Mouse (Mus musculus): ENCODE measurements around the gene Agl. TPM values are rescaled to one million over a fixed set of nuclear protein-coding genes. Genes with fewer than 3 reads are reported as not detected.
A peak's percentile ranks its signal among the peaks of the same experiment; 100 is the strongest.
"Not testable (repeated sequence)": the region's sequence is repeated elsewhere in the genome, so short reads cannot be mapped to it uniquely, and the experiment has no call there.

Agl gene
- polyA plus RNA-seq, 1 experiment from 2014 or later = 13.4 TPM

DNA sequence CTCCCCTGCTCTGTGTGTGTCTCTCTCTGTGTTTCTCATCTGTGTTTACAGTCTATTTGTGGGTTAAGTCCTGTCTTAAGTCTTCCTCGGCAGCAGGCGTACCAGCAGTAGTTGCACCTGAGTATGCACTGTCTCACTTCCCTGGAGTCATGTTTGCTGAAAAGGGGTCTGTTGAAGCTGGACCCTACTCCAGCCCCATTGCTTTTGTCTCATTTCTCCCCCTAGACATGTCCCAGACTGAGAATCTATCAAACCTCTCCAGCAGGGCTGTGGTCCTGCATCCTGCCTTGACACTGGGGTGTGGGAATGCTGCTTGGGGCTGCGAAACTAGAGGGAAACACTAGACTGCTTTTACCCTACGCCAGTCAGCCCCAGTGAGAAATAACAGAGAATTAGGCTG lies 25.5 kb upstream of the Agl start:
- Histone ChIP-seq H3K79me2 (ENCODE audit: inconsistent target) (no peaks in the 10 kb centered on the region), H3K36me3 (ENCODE audit: inconsistent target) (no peaks in the 10 kb centered on the region), H3K27ac (no peak overlapping the region), H3K4me3 (ENCODE audit: inconsistent target) (no peak overlapping the region)
- 95% methylated on average over 4 of the region's 4 CpGs for WGBS (ENCODE audit: missing documents)

DNA sequence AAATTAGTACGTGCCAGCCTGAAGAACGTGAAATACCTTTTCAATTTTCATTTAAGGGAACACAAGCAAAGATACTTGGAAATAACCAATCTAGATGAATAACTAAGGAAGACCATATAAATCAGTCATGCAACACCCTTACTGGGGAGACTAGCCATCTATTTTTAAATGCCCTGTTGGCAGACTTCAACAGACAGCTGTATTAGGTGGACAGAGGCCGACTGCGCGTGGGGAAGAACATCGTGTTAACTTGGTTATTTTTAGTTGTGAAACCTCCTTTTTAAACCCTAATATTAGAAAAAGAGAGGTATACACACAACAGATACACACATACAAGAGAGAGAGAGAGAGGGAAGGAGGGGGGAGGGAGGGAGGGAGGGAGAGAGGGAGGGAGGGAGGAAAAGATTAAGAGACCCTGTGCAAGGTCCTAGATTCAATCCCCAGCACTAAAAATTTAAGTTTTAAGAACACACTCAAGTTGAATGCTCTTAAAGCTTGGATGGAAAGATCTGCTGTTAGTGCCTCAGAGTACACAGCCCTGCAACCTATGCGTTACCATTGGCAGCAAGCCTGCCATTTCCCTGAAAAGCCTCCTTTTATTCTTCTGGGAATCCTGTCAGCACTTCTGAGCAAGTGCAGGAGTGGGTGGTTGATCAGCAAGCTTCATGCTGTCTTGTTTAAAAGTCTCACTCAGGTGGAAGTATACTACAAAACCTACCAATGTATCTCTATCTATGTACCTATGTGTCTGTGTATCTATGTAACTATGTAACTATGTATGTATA lies 24.8 kb upstream of the Agl start:
- 86% methylated on average over 7 of the region's 7 CpGs for whole genome bisulfite sequencing (ENCODE audit: missing documents)
- Histone ChIP-seq H3K79me2 (ENCODE audit: inconsistent target) (no peaks in the 10 kb centered on the region), H3K4me3 (ENCODE audit: inconsistent target) (no peak overlapping the region), H3K36me3 (ENCODE audit: inconsistent target) (no peaks in the 10 kb centered on the region), H3K27ac (no peak overlapping the region)

DNA sequence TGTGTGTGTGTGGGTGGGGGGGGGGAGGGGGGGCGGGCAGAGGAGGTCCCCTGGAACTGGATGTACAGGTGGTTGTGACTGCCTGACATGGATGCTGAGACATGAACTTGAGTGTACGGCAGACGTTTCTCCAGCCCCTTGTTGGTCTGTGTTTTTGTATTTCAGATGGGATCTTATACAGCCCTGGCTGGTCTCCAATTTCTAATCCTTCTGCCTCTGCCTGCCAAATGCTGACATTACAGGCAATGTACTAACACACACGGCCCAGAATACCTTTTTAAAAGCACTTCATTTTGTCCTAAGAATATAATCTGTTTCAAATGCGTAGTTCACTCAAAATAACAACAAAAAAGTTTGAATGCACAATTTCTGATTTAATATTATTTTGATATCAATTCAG lies 23.4 kb upstream of the Agl start:
- 91% methylated on average over 4 of the region's 5 CpGs for WGBS (ENCODE audit: missing documents)
- no peaks in the 10 kb centered on the region for H3K79me2 ChIP-seq (ENCODE audit: inconsistent target)
- no peak overlapping the region for H3K27ac ChIP-seq
- H3K4me3 ChIP-seq (ENCODE audit: inconsistent target) = no peak overlapping the region
- no peaks in the 10 kb centered on the region for H3K36me3 ChIP-seq (ENCODE audit: inconsistent target)

DNA sequence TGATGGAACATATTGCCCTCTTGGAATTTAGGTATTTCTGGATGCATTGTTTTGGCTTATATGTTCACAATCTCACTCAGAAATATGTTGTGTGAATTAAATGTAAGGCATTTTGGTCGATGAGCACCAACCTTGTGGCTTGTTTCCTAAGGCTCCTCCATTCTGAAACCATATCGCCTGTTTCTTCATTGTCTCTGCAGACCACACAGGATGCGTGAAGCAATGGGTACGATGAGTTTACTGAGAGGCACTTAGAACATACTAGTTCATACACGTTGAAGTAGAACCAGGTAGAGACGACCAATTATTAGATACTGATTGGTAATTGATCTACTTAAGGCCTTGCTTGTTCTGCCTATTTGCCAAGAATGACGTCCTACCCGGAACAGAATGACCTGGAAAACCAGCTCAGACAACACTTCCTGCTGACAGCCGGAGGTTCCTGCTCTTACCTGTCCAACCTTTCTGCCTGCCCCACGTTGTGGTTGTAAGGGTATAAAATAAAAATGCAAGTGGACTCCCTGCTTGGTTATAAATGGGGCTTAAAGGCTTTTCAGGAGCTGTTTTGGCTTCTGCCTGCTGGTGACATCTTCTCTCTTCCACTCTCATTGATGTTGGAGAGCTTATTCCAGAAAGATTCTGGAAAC lies 21.4 kb upstream of the Agl start:
- WGBS (ENCODE audit: missing documents) = 61% methylated on average over 10 of the region's 10 CpGs
- H3K36me3 ChIP-seq (ENCODE audit: inconsistent target) = no peaks in the 10 kb centered on the region
- no peak overlapping the region for H3K4me3 ChIP-seq (ENCODE audit: inconsistent target)
- no peak overlapping the region for H3K27ac ChIP-seq
- no peaks in the 10 kb centered on the region for H3K79me2 ChIP-seq (ENCODE audit: inconsistent target)

DNA sequence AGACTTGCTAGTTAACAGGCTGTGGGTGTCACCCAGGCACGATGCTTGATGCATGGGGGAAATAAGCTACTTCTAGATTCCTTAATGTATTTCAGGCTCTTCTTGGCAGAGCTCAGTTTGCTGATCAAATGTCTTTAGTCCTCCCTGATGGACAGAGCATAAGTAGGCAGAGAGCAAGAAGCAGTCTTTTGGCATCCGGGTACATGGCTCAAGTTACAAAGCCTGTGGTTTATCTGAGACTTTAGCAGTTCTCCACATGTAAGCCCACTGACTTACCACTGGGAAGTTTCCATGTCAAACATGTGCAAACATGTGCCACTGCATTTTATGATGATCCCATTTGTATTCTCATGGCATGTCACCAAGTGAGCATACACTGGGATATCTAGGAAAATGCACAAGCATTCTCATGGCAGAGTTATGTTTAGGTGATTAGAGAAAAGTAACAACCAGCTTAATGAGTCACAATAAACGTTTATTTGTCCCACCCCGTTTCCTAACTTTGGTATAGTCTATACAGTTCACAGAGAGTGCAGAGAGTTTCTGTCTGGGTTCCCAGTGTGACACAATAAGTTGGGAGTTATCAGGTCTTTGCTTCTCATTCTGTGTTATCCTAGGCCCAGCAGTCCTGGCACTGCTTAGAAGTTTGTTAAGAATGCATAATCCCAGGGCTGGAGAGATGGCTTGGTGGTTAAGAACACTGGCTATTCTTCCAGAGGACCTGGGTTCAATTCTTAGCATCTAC lies 18.7 kb upstream of the Agl start:
- no peak overlapping the region for H3K27ac ChIP-seq
- H3K36me3 ChIP-seq (ENCODE audit: inconsistent target) = no peaks in the 10 kb centered on the region
- H3K4me3 ChIP-seq (ENCODE audit: inconsistent target) = no peak overlapping the region
- WGBS (ENCODE audit: missing documents) = 79% methylated on average over 4 of the region's 4 CpGs
- H3K79me2 ChIP-seq (ENCODE audit: inconsistent target) = no peaks in the 10 kb centered on the region

DNA sequence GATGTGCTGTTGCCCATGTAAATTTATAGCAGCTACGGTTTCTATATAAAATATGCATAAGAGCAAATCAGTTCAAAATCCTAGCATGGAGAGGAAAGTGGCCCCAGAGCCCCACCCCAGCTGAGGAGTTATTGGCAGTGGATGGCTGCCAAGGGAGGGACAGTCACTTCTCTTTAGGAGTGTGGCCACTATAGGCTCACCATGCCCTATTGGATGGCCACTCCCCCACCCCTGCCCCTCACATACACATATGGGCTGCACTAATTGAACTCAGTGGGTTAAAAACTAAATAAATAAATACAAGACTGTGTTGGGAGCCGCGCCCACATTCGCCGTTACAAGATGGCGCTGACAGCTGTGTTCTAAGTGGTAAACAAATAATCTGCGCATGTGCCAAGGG lies 9.3 kb upstream of the Agl start:
- no peak overlapping the region for H3K27ac ChIP-seq
- WGBS (ENCODE audit: missing documents) = 93% methylated on average over 1 of the region's 7 CpGs
- H3K4me3 ChIP-seq (ENCODE audit: inconsistent target) = no peak overlapping the region
- no peaks in the 10 kb centered on the region for H3K36me3 ChIP-seq (ENCODE audit: inconsistent target)
- H3K79me2 ChIP-seq (ENCODE audit: inconsistent target) = no peaks in the 10 kb centered on the region

DNA sequence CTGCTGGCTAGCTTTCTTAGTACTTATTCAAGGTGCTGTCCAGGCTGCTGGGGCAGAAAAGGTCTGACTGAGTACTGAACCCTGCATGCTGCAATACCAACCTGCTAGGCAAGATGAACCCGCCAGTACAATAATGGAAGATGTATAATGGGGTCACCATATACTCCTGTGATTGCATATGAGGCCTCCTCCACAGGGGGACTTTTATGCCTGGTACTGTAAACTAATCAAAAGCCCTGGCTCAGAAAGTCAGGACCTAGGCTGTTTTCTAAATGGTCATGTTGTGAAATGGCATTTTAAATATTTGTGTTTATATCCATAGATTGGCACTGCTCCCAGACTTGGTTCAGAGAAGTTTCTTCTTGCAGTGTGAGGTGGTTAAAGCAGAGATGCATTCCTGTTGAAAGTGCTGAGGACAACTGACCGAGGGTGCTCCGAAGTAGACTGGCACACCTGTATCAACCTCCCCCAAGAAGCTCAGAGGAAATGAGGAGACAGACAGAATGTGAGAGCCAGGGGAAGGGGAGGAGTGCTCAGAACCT lies 8.8 kb upstream of the Agl start:
- 97% methylated on average over 3 of the region's 3 CpGs for WGBS (ENCODE audit: missing documents)
- H3K27ac ChIP-seq = no peak overlapping the region
- H3K79me2 ChIP-seq (ENCODE audit: inconsistent target) = no peaks in the 10 kb centered on the region
- no peaks in the 10 kb centered on the region for H3K36me3 ChIP-seq (ENCODE audit: inconsistent target)
- no peak overlapping the region for H3K4me3 ChIP-seq (ENCODE audit: inconsistent target)

DNA sequence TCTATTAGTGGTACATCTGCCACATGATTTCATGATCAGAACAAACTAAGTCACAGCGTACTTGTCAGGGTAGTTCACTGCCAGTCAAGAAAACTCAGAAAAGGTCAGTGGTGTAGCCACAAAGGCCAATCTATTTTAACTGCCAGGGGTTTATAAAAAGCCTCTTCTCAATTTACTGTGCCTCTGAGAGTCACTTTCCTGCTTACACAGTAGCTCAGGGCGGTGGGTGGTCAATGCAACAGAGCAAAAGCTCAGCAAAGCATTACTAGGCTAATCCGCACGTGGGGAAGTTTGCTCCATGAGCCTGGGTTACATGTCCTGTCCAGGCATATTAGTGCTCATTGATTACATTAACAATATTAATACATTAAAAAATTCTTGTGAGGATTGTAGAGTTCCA lies 8.0 kb upstream of the Agl start:
- Histone ChIP-seq H3K79me2 (ENCODE audit: inconsistent target) (no peaks in the 10 kb centered on the region), H3K27ac (no peak overlapping the region), H3K4me3 (ENCODE audit: inconsistent target) (no peak overlapping the region), H3K36me3 (ENCODE audit: inconsistent target) (no peaks in the 10 kb centered on the region)
- 95% methylated on average over 4 of the region's 4 CpGs for WGBS (ENCODE audit: missing documents)

DNA sequence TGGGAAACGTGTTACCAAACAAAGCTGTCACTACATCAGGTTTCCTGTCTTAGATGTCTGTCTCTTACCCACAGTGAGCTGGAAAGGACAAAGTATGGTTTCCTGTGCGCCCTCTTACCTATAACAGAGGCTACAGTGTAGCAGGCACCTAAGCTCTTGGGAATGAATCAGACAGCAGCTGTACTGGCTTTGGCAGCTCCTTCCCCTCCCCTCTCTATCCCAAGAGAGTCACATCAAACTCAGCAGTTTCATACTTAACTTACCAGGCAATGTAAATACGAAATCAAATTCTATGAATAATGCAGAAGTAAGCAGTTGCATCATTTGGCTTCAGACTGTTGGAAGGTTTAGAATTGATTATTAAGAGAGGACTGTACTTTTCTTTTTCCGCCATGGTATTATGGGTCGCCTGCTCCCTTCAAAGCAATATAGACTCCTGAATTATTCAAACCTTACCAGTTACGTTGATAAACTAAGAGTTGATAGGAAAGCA lies 7.4 kb upstream of the Agl start:
- no peak overlapping the region for H3K27ac ChIP-seq
- H3K36me3 ChIP-seq (ENCODE audit: inconsistent target) = no peaks in the 10 kb centered on the region
- no peak overlapping the region for H3K4me3 ChIP-seq (ENCODE audit: inconsistent target)
- WGBS (ENCODE audit: missing documents) = 62% methylated on average over 6 of the region's 6 CpGs
- H3K79me2 ChIP-seq (ENCODE audit: inconsistent target) = no peaks in the 10 kb centered on the region

DNA sequence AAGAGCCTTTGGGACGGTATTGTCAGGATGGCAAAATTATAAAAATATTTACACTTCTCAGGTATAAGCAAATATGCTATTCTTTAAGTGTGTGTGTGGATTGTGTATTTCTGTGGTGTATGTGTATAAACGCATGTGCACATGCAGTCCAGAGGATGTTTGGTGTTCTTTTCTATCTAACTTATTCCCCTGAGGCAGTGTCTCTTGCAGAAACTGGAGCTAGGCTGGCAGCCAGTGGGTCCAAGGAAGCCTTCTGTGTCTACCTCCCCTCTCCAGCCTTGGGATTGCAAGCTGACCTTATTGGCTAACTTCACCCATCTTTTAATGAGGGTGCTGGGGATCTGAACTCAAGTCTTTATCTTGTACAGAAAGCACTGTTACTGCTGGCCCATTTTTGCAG lies 5.0 kb upstream of the Agl start:
- no peaks in the 10 kb centered on the region for H3K79me2 ChIP-seq (ENCODE audit: inconsistent target)
- no peak overlapping the region for H3K4me3 ChIP-seq (ENCODE audit: inconsistent target)
- 100% methylated on average over 2 of the region's 2 CpGs for WGBS (ENCODE audit: missing documents)
- no peaks in the 10 kb centered on the region for H3K36me3 ChIP-seq (ENCODE audit: inconsistent target)
- H3K27ac ChIP-seq = no peak overlapping the region

DNA sequence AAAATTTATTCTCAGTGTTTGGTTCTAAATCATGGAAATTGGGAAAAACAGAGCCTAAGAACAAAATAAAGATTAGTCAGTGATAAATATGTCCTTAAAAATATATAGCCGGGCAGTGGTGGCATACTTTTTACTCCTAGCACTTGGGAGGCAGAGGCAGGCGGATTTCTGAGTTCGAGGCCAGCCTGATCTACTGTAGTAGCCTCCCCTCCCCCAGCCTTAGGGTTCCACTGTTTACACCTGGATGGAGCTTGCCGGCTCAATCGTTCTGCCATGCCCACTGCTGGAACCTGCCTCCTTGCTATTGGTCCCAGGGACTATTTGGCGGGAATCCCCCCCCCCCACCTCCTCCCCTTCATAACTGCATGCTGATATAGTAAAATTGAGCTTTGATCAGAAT lies 2.4 kb upstream of the Agl start:
- 93% methylated on average over 6 of the region's 6 CpGs for WGBS (ENCODE audit: missing documents)
- H3K4me3 ChIP-seq (ENCODE audit: inconsistent target); H3K79me2 ChIP-seq (ENCODE audit: inconsistent target); H3K27ac ChIP-seq; H3K36me3 ChIP-seq (ENCODE audit: inconsistent target): not testable (repeated sequence)

DNA sequence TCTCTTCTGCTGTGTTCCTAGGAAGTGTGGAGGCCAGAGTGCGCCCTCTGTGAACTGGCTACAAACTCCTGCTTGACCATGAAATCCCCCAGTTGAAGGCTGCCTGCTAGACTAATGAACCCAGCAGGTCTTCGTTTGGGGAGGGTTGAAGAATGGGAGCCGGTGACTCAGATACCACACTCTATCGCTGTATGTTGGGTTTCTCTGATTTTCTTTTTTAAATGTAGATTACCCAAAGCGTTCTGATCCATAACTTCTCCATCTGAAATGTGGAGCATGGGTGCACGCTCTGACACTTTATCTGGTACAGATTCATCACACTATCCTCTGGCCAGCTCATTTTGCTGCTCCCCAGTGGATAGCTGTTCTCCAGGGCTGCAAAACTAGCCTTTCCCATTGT lies 1.3 kb upstream of the Agl start:
- WGBS (ENCODE audit: missing documents) = 93% methylated on average over 6 of the region's 6 CpGs
- Histone ChIP-seq H3K36me3 (ENCODE audit: inconsistent target) (no peaks in the 10 kb centered on the region), H3K79me2 (ENCODE audit: inconsistent target) (peaks cover 8% of the 10 kb centered on the region; the same call in 1 of the 2 replicates), H3K27ac (peak overlapping the region; percentile 94), H3K4me3 (ENCODE audit: inconsistent target) (peak overlapping the region; percentile 63; the same call in 1 of the 2 replicates)

DNA sequence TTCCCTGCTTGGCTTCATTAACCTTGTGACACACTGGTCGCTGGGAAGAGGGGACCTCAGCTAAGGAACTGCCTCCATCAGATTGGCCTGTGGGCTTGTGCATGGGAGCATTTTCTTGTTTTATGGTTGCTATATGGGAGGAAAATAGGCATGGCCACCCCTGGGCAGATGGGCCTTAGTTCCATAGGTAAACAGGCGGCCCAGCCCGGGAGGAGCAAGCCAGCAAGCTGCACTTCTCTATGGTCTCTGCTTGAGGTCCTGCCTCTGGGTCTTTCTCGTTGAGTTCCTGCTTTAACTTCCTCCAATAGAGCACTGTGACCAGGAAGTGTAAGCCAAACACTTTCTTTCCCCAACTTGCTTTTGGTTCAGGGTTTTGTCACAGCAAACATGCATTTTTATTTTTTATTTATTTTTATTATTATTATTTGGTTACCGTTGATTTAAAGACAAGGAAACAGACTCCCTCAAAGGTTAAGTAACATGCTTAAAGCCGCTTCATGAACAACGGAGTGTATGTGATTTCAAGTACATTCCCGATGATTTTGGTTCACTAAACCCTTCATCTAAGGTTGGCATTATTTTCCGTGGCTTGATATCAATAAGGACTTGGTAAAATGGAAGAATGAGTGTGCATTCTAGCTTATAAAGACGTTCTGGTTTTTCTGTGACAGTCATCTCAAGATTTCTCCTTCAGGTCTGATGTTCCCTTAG lies 696 bp upstream of the Agl start:
- WGBS (ENCODE audit: missing documents) = 57% methylated on average over 10 of the region's 10 CpGs
- peak overlapping the region; percentile 63 for H3K4me3 ChIP-seq (ENCODE audit: inconsistent target)
- H3K27ac ChIP-seq = peak overlapping the region; percentile 94
- peaks cover 8% of the 10 kb centered on the region; the same call in 1 of the 2 replicates for H3K79me2 ChIP-seq (ENCODE audit: inconsistent target)
- no peaks in the 10 kb centered on the region for H3K36me3 ChIP-seq (ENCODE audit: inconsistent target)

DNA sequence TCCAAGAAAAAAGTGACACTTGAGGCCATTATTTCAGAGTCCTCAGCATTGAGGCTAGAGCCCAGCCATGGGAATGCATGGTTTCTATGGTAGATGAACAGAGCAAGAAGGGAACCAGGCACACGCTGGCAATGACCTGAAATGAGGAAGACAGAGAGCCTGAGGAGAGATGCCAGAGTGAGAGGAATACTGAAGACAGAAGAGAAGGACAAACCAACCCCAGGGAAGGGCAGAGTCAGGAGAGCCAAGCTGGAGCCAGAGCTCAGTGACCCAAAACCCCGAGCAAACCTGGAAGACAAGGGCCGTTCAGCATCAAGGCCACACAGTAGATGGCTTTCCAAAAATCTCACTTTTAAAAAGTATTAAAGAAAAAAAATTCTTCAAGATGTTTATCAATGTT lies 2.1 kb downstream of the Agl start:
- Histone ChIP-seq H3K27ac (no peak overlapping the region), H3K4me3 (ENCODE audit: inconsistent target) (no peak overlapping the region), H3K79me2 (ENCODE audit: inconsistent target) (peaks cover 10% of the 10 kb centered on the region; the same call in 1 of the 2 replicates), H3K36me3 (ENCODE audit: inconsistent target) (no peaks in the 10 kb centered on the region; the same call in 1 of the 2 replicates)
- WGBS (ENCODE audit: missing documents) = 87% methylated on average over 3 of the region's 3 CpGs
